Mouse (Mus musculus) c-Kit-positive CD71-negative TER-119-negative erythroid progenitor cells, embryonic 14.5 days (primary cell): ENCODE data around the gene Degs2.

Experiments used
- DNase-seq: peaks from one replicate; pipeline ENCODE4 v3.0.0-alpha.2; 2013; ENCODE audit warnings: low read depth

Degs2 gene

GRCm38 (mm10) chr12:108699576-108699975, 2.5 kb downstream of the Degs2 start:
- no peak for DNase-seq

GRCm38 (mm10) chr12:108698697-108699471, 3.2 kb downstream of the Degs2 start:
- no peak for DNase-seq

- DNase-seq = no peak
Observed at GRCm38 (mm10) chr12:108694223-108694622, 7.9 kb downstream of the Degs2 start.

- no peak for DNase-seq
Observed at GRCm38 (mm10) chr12:108693592-108693991, 8.5 kb downstream of the Degs2 start.

GRCm38 (mm10) chr12:108690529-108690928, 11.6 kb downstream of the Degs2 start:
- no peak for DNase-seq

- DNase-seq = no peak
Observed at GRCm38 (mm10) chr12:108689167-108689566, 12.9 kb downstream of the Degs2 start.

- DNase-seq = no peak
Observed at GRCm38 (mm10) chr12:108686926-108687325, 15.2 kb downstream of the Degs2 start.

GRCm38 (mm10) chr12:108686463-108686862, 15.7 kb downstream of the Degs2 start:
- DNase-seq = no peak

GRCm38 (mm10) chr12:108682240-108683023, 19.7 kb downstream of the Degs2 start:
- no peak for DNase-seq

GRCm38 (mm10) chr12:108680861-108681260, 21.3 kb downstream of the Degs2 start:
- no peak for DNase-seq

- no peak for DNase-seq
Observed at GRCm38 (mm10) chr12:108678366-108678765, 23.7 kb downstream of the Degs2 start.

GRCm38 (mm10) chr12:108677116-108677515, 25.0 kb downstream of the Degs2 start:
- no peak for DNase-seq

GRCm38 (mm10) chr12:108675614-108676401, 26.3 kb downstream of the Degs2 start:
- no peak for DNase-seq

- DNase-seq = no peak
Observed at GRCm38 (mm10) chr12:108674916-108675315, 27.2 kb downstream of the Degs2 start.

- DNase-seq = no peak
Observed at GRCm38 (mm10) chr12:108674502-108674901, 27.6 kb downstream of the Degs2 start.

GRCm38 (mm10) chr12:108673546-108673945, 28.6 kb downstream of the Degs2 start:
- no peak for DNase-seq

- no peak for DNase-seq
Observed at GRCm38 (mm10) chr12:108672908-108673307, 29.2 kb downstream of the Degs2 start.

- no peak for DNase-seq
Observed at GRCm38 (mm10) chr12:108671541-108671940, 30.6 kb downstream of the Degs2 start.

- no peak for DNase-seq
Observed at GRCm38 (mm10) chr12:108668606-108669235, 33.4 kb downstream of the Degs2 start.

GRCm38 (mm10) chr12:108657350-108657749, 44.8 kb downstream of the Degs2 start:
- DNase-seq = no peak

GRCm38 (mm10) chr12:108653358-108654335, 48.5 kb downstream of the Degs2 start:
- no peak for DNase-seq
